In genomic region chr2:134976796-134977330, GRCm38 (mm10) we compare ENCODE assay signal across 7 mouse cellular contexts.
DNase-seq lines count a peak whose midpoint lies in the region; ATAC-seq and TF ChIP-seq lines count a peak whose summit lies in the region.

No protein-coding gene starts in this region.

- TF ChIP-seq CTCF in lung, embryonic 14.5 days (IDR thresholded peaks at IDR 0.05; ENCODE audit: low read depth): no peak

- H3K4me1 ChIP-seq in lung, embryonic 14.5 days (ENCODE audit: insufficient read depth): no peaks in the 10 kb centered on the region
- peaks cover 3% of the 10 kb centered on the region; the same call in 1 of the 2 replicates for H3K4me1 ChIP-seq in midbrain, embryonic 15.5 days

- H3K9me3 ChIP-seq in lung, embryonic 14.5 days (ENCODE audit: low read depth, low read length): no peaks in the 10 kb centered on the region
- no peaks in the 10 kb centered on the region for H3K9me3 ChIP-seq in midbrain, embryonic 15.5 days

- 43% methylated on average over 3 of the region's 3 CpGs for WGBS in lung, embryonic 14.5 days
- WGBS in midbrain, embryonic 15.5 days: 37% methylated on average over 3 of the region's 3 CpGs

- H3K4me2 ChIP-seq in lung, embryonic 14.5 days: no peak overlapping the region
- no peak overlapping the region for H3K4me2 ChIP-seq in midbrain, embryonic 15.5 days

- no peak overlapping the region for H3K4me3 ChIP-seq in lung, embryonic 14.5 days (ENCODE audit: low read depth, low read length)
- H3K4me3 ChIP-seq in midbrain, embryonic 15.5 days: no peak overlapping the region

- no peaks in the 10 kb centered on the region for H3K27me3 ChIP-seq in lung, embryonic 14.5 days (ENCODE audit: insufficient read depth, low read length)
- H3K27me3 ChIP-seq in midbrain, embryonic 15.5 days (replicated peaks): no peaks in the 10 kb centered on the region

- H3K27ac ChIP-seq in lung, embryonic 14.5 days (ENCODE audit: low read depth): no peak overlapping the region
- no peak overlapping the region for H3K27ac ChIP-seq in midbrain, embryonic 15.5 days

- no peaks in the 10 kb centered on the region for H3K36me3 ChIP-seq in lung, embryonic 14.5 days (ENCODE audit: insufficient read depth)
- no peaks in the 10 kb centered on the region for H3K36me3 ChIP-seq in midbrain, embryonic 15.5 days (replicated peaks)

- peak; percentile 36 for DNase-seq in lung, embryonic 14.5 days
- DNase-seq in lung, adult 18-20 months: no peak
- DNase-seq in cerebellum, postnatal 10 days: peak; percentile 78 to 91
- peak; percentile 6 for DNase-seq in heart, postnatal 4 days
- DNase-seq in MN1 (ENCODE audit: low spot score): no peak
- no peak for DNase-seq in urinary bladder, postnatal 10 days (ENCODE audit: low spot score)

- H3K9ac ChIP-seq in lung, embryonic 14.5 days: no peak overlapping the region
- H3K9ac ChIP-seq in midbrain, embryonic 15.5 days: no peak overlapping the region

- ATAC-seq in lung, embryonic 14.5 days (ENCODE audit: insufficient read depth): peak; percentile 42; the same call in 1 of the 2 replicates
- ATAC-seq in midbrain, embryonic 15.5 days (replicated peaks): peak; percentile 65

Comparison
In these comparisons a context has a peak if more than half of its experiments do, and no peak if none do; other contexts are left out.
1. DNase-seq: peak in lung, embryonic 14.5 days (single experiment), cerebellum, postnatal 10 days (2 of 2) and heart, postnatal 4 days (single experiment); none in lung, adult 18-20 months (0 of 2), MN1 (single experiment) and urinary bladder, postnatal 10 days (single experiment).